Mouse (Mus musculus): ENCODE data around the gene Plekhd1. TPM values are rescaled to one million over a fixed set of nuclear protein-coding genes. Genes with fewer than 3 reads are reported as not detected.

The Plekhd1 gene
- total RNA-seq (2021): under 1 TPM in 1 of 2 experiments, not detected in 1; 0.27 TPM

DNA sequence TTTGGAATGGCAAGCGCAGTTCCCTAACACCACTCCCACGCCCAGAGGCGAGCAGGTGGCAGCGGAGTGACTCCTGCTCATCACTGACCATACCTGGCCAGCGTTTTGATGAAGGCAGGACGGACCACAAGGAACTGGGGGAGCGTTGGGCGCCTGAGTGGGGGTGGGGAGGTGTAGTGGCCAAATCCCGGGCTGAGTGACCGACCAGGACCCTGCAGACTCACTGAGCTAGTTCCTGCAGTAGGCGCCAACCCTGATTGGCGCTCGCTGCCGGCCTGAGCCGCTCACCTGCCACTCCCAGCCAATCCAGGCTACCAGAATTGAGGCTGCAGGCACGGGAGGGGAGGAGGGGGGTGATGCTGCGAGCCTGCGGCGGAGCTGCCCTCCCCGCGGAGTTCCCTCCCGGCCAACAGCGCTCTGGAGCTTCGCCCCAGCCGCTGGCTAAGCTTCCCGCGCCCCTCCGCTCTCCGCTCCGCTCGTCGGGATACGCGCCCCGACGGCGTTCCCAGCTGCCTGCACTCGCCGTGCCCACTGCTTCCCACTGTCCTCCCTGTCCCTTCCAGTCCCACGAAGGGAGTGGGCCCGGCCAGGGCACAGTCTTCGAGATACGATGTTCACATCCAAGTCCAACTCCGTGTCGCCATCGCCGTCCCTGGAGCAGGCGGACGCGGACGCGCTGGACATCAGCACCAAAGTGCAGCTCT, at the start of gene Plekhd1:
Gene Plekhd1 (plus strand): TSS at position 323 of the 704 bp plus-strand sequence.
- intact Hi-C loops (cut with DNase I): no loop called here
- peak in 1 of 2 experiments; percentile 8 for DNase-seq

DNA sequence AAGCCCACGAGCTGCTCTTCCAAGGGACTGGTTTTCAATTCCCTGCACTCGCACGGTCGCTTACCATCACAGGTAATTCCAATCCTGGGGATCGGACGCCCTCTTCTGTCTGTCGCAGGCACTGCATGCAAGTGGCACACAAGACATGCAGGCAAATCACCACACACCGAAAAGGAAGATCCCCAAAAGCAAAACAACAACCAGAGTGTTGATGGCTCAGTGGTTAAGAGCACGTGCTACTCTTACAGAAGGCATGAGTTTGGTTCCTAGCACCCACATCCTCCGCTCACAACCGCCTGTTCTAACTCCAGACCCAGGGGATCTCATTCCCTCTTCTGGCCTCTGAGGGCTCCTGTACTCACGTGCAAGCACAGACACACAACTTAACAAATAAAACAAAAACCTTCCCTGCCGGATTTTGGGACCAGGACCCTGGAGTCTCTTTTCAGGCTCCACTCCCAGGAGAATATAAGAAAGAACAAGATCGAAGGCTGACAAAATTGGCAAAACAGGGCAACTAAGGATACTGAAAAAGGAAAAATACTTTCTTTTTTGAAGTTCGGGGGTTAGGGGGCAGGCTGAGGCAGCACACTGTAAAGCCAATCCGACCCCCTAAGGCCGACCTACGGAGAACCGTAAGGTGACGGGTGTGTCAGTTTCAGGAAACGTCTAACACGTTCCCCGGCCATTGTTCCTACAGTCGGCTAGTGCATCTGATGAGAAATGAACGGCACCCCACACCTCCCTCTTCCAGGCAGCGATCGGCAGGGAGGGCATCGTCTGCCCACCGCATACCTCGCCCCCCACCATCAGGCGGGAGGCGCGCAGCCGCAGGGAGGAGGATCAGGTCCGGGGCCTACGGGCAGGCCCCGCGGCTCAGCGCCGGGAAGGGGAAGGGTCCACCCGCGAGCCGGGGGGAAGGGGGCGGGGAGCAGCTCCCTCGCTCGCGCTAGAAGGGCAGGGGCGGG, 49.4 kb upstream of the Plekhd1 start:
- intact Hi-C loops (cut with DNase I): loop anchor here (10.0 kb wide), 3 partner anchors 302 to 1778 kb away; partner anchors contain the start of genes Atp6v1d, Eif2s1, Srsf5 and Vti1b
- DNase-seq: peak; percentile 26 to 50

DNA sequence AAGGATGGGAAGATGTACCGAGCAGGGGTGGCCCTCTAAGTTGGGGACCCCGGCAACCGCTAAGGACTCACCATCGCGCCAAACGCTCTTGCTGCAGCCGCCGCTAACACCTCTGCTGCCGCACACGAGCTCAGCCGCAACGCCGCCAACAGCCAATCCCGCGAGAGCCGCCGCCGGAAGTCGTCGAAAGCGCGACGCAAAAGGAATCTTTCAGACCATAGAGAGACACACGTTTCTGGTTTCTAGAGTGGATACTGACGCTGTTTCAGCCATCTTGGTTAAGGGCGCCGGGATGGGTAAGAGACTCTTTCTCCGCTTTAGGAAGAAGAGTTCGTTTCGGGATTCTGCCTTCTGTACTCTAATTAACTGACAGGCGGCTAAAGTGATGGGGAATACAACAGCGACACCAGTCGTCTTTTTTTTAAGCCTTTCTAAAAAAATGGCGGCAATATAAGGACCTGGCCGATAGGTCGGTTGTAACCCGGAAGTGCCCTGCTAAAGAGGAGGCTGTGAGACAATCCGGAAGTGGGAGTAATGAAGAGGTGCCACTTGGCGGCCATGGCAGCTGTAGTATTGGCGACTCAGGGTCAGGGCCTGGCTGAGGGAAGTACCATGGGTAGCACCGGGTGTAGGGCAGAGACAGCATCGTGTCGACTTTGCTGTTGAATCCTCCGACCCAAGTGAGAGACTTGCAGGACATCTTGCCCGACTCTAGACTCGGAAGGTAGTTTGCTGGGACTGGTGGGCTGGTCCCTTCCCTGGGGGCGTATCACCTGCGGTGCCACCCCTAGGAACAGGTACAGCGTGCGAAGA, 48.5 kb upstream of the Plekhd1 start, which contains the start of the genes Slc39a9 and Erh:
Gene Slc39a9 (plus strand): TSS at position 191 of the 813 bp plus-strand sequence.
Gene Erh (minus strand): TSS at position 649 of the 813 bp plus-strand sequence.
- DNase-seq: peak; percentile 94 to 95
- intact Hi-C loops (cut with DNase I): loop anchor here (10.0 kb wide), 3 partner anchors 301 to 1779 kb away; partner anchors contain the start of genes Atp6v1d, Eif2s1, Srsf5 and Vti1b

DNA sequence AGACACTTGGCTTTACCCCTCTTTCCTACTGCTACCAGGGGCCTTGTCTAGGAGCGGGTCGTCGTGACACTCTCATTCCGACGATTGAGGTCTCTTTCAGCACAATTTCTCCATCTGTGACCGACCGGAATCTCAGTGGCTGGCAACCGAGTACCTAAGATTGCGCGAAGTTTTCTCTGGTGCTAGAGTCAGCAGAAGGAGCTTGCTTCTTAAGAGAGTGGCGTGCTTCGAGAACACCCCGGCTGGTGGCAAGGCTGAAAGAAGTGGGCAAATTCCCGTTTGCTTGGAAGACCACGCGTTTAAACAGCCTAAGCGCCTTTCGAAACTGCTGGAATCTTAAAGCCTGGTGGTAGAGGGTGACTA, 47.9 kb upstream of the Plekhd1 start:
- intact Hi-C loops (cut with DNase I): loop anchor here (10.0 kb wide), 3 partner anchors 300 to 1780 kb away; partner anchors contain the start of genes Atp6v1d, Eif2s1, Srsf5 and Vti1b
- no peak for DNase-seq

DNA sequence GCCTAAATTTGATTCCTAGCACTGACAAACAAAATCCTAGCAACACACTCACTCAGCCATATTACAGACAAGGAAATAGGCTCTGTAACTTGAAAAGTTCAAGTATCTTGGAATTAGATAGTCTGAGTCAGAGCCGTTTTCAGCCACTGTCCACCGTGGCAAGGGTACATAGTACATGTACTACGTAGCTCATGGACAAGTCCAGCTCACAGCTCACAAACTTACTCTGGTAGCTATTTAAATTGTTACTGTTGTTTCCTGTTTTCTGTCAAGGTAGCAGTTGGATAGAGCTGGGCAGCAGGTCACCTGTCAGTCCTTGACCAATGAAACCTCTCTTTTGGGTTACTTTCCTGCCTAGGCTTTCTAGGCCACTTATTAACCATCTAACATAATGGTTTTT, 46.0 kb upstream of the Plekhd1 start:
- intact Hi-C loops (cut with DNase I): loop anchor here (1.0 to 10.0 kb wide), 4 partner anchors 39 to 1782 kb away; partner anchors contain the start of genes Atp6v1d, Eif2s1, Srsf5 and Vti1b
- DNase-seq: no peak

GRCm38 (mm10) chr12:80653951-80654658, 38.3 kb upstream of the Plekhd1 start:
- intact Hi-C loops (cut with DNase I): no loop called here
- DNase-seq: peak; percentile 25 to 35

- intact Hi-C loops (cut with DNase I): no loop called here
- no peak for DNase-seq
Observed at GRCm38 (mm10) chr12:80654659-80655025, 37.7 kb upstream of the Plekhd1 start.

- intact Hi-C loops (cut with DNase I): no loop called here
- no peak for DNase-seq
Observed at GRCm38 (mm10) chr12:80658661-80659060, 33.7 kb upstream of the Plekhd1 start.

- no peak for DNase-seq
Observed at GRCm38 (mm10) chr12:80662322-80662721, 30.1 kb upstream of the Plekhd1 start.

GRCm38 (mm10) chr12:80663935-80664334, 28.5 kb upstream of the Plekhd1 start:
- no peak for DNase-seq
- intact Hi-C loops (cut with DNase I): no loop called here

More at GRCm38 (mm10) chr12:80662322-80662721, 30.1 kb upstream of the Plekhd1 start:
- intact Hi-C loops (cut with DNase I): no loop called here

DNA sequence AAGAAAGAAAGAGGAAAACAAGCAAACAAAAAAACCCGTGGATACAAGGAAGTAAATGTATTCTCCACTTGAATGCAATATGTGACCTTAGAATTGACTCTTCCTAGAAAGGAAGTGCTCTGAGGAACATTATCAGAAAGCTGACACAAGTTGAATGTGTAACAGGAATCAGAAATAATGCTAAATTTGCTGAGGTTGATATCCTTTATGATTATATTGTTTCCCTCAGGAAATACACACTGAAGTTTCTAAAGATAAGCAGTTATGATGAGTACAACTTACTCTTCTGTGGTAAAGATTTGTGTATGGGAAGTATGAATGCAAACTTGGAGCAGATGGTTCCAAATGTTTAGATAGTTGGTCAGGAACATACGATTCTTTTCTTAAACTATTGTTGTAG, 24.0 kb upstream of the Plekhd1 start:
- intact Hi-C loops (cut with DNase I): no loop called here

DNA sequence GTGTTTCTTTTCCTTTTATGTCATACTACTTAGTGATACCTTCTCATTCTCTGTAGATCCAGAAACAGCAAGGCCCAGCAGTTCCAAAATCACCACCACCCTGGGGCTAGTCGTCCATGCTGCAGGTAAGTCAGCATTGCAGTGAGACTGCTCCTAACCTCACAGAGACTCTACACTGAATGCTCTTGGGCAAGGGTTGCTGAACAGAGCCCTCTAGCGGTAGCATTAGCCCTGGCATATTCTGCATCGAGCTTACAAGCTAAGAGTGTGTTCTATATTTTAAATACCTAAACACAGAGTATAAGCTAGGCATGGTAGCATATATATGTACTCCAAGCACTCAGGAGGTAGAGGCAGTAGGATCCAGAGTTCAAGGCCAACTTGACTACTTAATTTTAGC, 19.2 kb upstream of the Plekhd1 start:
- intact Hi-C loops (cut with DNase I): loop anchor here (2.0 kb wide), 1 partner anchor 174 kb away; no protein-coding TSS in a partner anchor
- DNase-seq: peak; percentile 52 to 57

More for the DNA sequence above, 24.0 kb upstream of the Plekhd1 start:
- DNase-seq: no peak

DNA sequence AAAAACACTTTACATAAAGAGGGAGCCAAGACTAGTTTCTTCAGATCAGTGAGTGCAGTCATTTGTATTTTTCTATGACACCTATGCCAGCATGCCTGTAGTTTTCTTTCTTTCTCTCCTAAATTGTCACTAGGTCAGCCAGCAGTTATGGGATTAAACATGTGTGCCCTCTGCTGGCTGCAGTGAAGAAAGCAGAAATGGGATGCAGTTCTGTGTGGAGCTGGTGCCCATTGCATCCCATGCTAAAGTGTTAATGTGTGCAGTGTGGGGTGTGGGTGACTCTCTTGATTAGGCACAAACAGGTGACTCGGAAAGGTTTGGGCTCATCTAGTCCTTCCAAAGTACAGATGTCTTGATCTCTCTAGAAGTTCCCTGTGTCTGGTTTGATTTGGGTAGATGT, 11.1 kb upstream of the Plekhd1 start:
- intact Hi-C loops (cut with DNase I): no loop called here
- peak in 1 of 2 experiments; percentile 16 for DNase-seq

- intact Hi-C loops (cut with DNase I): no loop called here
Observed at GRCm38 (mm10) chr12:80683554-80683953, 8.8 kb upstream of the Plekhd1 start.

GRCm38 (mm10) chr12:80684316-80684715, 8.1 kb upstream of the Plekhd1 start:
- no peak for DNase-seq
- intact Hi-C loops (cut with DNase I): no loop called here

More at GRCm38 (mm10) chr12:80683554-80683953, 8.8 kb upstream of the Plekhd1 start:
- no peak for DNase-seq

- intact Hi-C loops (cut with DNase I): no loop called here
- peak; percentile 23 to 26 for DNase-seq
Observed at GRCm38 (mm10) chr12:80687788-80688211, 4.6 kb upstream of the Plekhd1 start.

DNA sequence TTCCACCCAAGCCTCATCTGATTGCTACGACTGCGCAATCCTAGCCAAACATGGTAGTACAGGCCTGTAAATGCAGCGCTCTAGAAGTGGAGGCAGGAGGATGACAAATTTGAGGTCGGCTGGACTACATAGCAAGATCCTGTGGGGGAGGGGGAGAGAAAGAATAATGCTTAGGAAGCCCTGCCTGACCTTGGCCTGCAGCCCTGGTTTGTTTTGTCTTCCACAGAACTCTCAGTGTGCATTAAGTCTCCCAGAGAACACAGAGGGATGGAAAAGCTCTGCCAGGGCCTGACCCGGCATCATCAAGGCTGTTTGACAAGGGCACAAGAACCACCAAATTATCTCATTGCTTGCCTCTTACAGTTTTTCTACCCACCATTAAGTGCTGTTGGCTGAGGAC, 2.7 kb upstream of the Plekhd1 start:
- DNase-seq: no peak
- intact Hi-C loops (cut with DNase I): no loop called here

DNA sequence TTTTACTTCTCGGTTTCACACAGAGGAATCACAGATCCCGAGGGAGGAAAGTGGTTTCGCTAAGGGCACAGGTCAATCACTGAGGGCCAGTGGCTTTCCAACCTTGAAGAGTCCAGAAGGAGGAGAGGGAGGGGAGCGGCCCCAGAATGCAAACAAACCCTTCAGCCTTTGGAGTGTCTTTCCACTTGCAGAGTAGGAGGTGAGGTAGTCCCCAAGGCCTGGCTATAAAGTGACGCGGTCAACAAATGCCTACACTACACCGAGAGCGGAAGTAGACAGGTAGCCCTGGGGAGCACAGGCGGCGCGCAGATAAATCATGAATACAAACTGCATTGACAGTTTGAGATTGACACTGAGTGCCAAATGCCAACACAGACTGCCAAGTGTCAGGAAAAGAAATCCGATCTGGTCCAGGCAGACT, 710 bp upstream of the Plekhd1 start:
- no peak for DNase-seq
- intact Hi-C loops (cut with DNase I): no loop called here

DNA sequence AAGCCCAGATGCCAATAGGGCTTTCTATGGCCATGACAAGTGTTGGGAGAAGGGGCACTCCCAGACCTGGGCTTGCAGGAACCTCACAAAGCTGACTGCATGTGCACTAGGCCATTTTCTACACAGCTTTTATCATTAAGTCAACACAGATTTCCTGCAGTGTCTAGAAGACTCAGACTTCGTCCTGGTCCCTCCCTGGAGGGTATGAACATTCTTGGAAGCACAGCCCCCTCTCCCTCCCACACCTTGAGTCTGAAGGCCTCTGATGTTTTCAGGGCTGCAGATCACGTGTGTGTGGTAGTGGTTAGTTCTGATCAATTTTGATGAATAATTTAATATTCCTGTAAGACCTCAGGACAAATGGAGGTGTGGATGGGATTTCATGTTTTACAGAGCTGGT, 1.3 kb downstream of the Plekhd1 start:
- intact Hi-C loops (cut with DNase I): no loop called here

More for the DNA sequence above, 1.3 kb downstream of the Plekhd1 start:
- no peak for DNase-seq
